Mouse (Mus musculus): ENCODE results near the gene Tmem106a.
A peak's percentile ranks its signal among the peaks of the same experiment; 100 is the strongest.
"Not testable (repeated sequence)": the region's sequence is repeated elsewhere in the genome, so short reads cannot be mapped to it uniquely, and the experiment has no call there.

Gene Tmem106a

GRCm38 (mm10) chr11:101602491-101602890 lies 20.4 kb downstream of the Tmem106a start:
- DNase-seq, result no peak

- DNase-seq, result no peak
These were observed 22.1 kb downstream of the Tmem106a start for GRCm38 (mm10) chr11:101604116-101604515.

DNA sequence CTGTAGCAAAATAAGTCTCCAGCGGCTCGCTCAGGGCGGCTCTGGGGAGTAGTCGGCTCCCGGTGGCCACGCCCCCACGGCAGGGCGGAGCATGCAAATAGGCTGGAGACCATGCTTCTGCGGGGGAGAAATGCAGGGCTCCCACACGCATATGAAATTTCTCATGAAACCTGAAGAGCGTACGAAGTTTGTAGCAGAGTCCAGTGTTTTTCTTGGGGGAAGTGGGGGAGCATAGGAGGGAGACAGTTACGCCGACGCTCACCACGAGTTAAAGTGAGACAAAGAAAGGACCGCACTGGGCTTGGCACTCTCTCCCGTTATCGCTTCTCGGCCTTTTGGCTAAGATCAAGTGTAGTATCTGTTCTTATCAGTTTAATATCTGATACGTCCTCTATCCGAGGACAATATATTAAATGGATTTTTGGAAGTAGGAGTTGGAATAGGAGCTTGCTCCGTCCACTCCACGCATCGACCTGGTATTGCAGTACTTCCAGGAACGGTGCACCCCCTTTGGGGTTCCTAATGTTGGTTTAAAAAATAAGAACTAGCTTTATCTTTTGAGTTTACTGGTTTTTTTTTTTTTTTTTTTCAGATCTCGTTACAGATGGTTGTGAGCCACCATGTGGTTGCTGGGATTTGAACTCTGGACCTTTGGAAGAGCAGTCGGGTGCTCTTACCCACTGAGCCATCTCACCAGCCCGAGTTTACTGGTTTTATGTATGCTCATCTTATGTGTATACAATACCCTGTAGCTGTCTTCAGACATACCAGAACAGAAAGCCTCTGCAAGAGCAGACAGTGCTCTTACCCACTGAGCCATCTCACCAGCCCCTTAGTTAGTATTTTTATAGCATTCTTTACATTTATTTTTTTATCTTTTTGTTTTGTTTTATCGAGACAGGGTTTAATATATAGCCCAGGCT lies 22.8 kb downstream of the Tmem106a start:
- peak; percentile 35 for DNase-seq

DNA sequence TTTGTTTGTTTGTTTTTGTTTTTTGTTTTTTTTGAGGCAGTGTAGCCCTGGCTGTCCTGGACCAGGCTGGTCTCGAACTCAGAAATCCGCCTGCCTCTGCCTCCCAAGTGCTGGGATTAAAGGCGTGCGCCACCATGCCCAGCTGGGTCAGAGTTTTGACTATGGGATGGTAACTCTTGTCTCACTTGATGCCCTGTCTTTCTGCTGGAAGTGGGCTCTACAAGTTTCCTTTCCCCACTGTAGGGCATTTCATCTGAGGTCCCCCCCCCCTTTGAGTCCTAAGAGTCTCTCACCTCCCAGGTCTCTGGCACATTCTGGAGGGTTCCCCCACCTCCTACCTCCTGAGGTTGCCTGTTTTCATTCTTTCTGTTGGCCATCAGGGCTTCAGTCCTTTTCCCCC lies 25.1 kb downstream of the Tmem106a start:
- not testable (repeated sequence) for DNase-seq

DNA sequence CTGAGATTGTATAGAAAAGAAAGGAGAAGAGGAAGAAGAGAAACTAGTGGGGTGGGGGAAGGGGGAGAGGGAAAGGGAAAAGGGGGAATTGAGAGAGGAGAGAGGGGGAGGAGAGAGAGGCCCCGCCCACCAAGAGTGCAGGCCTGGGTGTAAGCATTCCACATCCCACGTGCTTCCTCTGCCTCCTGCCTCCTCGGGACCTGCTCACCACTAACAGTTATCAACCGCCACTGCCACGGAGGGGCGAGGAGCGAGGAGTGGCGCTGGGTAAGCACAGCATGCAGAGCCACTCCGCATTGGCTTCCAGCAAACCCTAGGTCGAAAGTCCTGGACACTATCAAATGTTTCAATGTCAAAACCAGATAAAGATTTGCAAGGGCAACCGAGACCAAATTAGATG lies 28.4 kb downstream of the Tmem106a start:
- DNase-seq, result no peak

- DNase-seq, result no peak
These were observed 31.6 kb downstream of the Tmem106a start for GRCm38 (mm10) chr11:101613596-101613995.

DNA sequence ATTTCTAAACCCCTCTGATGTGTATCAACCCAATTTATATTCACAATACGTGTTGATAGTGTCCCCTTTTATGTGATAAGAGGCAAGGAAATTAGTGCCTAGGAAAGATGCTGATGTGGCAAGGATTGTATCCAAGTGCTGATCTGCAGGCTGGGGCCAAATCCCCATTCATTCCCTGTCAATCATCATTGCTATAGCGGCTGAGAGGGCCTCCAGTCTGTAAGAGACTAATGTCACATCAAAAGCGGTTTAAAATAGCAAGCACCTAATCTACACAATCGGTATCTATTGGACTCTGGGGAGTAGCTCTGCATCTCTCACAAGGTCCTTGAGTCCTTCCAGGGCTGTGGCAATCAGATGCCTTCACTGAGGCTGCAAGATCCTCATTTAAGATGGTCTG lies 32.1 kb downstream of the Tmem106a start:
- DNase-seq, result no peak

DNA sequence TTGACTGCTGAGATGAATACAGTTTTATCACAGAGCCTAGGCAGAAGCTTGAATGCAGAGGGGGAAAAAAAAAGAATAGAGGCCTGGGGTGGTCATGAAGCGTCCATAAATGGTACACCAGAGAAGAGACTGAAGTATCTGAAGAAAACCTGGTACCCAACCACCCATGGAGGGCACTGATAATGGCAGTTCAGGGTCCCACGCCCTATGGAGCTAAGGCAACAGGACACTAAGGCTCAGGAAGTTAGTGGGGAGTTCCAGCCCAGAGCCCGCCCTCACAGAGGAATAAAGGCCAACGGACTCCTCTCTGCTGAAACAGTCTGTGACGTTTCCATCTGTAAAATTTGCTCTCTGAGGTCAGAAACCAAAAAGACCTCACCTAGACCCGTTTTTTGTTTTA lies 33.3 kb downstream of the Tmem106a start:
- DNase-seq, result no peak

- no peak for DNase-seq
These were observed 34.1 kb downstream of the Tmem106a start for GRCm38 (mm10) chr11:101616104-101616503.

- no peak for DNase-seq
These were observed 35.1 kb downstream of the Tmem106a start for GRCm38 (mm10) chr11:101616948-101617767.

DNA sequence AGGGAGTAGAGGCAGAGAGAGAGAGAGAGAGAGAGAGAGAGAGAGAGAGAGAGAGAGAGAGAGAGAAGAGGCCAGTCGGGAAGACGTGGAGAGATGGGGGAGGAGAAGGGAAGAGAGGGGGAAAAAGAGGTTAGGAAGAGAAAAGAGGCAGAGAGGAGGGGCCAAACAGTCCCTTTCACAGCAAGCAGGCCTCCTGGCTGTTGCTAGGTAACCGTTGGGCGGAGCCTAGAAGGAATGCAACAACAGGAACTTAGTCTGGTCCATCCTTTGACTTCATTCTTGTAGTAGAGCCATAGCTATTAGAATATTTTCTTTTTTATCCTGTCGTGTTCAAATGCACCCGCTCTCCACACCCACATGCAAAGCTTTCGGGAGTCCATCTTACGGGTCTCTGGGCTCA lies 35.8 kb downstream of the Tmem106a start:
- no peak for DNase-seq

GRCm38 (mm10) chr11:101618596-101618995 lies 36.6 kb downstream of the Tmem106a start:
- no peak for DNase-seq

DNA sequence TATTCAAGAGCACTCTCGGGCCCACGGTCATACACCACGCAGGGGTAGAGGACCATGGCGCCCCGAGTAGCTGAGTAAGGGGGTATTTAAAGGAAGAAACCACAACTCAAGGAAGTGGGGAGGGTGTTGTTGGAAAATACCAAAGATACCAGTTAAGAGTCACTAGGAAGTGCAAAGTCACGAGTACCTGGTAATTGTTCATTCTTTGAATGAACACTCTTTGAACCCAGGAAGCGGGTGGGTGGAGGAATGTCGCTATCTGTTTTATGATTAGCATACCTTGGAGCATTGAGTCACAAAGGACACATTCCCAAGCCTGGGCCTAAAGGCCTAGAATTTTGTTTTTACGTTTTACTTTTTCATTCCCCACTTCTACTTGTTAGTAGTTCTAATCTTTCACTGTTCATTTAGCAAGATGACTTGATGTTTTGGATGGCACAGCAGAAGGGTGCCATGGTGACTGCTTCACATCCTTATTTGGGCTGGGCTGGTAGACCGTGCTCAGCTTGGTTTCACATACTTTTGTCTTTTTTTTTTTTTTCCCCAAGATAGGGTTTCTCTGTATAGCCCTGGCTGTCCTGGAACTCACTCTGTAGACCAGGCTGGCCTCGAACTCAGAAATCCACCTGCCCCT lies 38.1 kb downstream of the Tmem106a start:
- not testable (repeated sequence) for DNase-seq

DNA sequence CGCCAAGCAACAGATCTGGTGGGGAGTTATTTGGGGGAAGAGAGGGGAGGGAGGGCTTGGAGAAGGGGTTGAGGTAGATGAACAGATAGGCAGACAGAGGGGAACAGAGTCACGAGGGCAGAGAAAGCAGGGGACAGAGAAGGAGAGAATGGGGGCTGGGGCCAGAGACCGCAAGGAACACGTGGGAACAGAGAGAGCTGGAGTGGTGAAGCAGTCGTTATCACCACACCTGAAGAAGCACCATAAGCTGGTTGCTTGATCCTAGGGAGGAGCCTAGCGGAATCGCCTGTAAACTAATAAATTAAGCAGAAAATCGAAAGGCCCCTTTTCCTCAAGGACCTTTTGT lies 44.6 kb downstream of the Tmem106a start:
- DNase-seq, result no peak

GRCm38 (mm10) chr11:101626995-101627856 lies 45.2 kb downstream of the Tmem106a start, which contains the start of gene Rdm1:
TSS of gene Rdm1 (plus strand) at chr11:101627195.
- peak; percentile 78 for DNase-seq

- DNase-seq, result peak; percentile 68
These were observed 46.0 kb downstream of the Tmem106a start for GRCm38 (mm10) chr11:101627857-101628559.

DNA sequence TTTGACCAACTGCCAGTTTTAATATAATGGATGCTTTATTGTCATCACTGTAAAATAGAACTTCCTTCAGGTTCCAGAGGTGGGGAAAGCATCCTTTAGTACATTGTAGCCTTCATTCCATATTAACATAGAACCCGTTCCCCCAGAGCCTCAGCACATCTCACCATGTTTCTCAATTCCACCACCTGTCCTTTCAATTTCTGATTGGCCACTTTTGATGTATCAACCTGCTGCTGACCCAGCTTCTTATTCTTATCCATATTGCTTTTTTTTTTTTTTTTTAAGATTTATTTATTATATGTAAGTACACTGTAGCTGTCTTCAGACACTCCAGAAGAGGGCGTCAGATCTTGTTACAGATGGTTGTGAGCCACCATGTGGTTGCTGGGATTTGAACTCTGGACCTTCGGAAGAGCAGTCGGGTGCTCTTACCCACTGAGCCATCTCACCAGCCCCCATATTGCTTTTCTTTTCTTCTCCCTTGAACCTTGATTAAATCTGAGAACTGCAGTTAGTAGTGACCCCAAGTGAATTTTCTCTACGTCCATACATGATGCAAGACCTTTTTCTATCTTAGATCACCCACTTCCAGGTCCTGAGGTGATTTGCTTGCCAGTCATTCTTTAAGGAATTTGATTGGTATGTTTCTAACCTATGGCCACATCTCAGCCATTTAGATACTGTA lies 46.8 kb downstream of the Tmem106a start:
- not testable (repeated sequence) for DNase-seq

DNA sequence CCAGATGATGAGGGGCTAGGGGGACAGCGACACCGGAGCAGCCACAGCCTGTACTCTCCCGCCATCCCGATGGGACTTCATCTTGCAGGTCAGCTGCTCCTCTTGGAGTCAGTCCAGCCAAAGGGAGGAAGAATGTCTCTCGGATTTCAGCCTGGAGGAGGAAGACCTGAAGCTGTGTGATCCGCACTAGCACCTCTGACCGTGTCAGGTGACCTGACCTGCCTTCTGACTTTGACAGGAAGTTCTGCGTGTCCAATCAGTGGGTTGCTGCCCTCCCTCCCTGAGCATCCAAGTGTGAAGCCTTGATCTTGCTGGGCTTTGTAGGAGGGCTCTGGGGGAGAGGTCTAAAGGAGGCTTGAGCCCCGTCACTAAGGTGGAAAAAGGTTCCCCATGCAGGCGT lies 53.6 kb downstream of the Tmem106a start:
- no peak for DNase-seq

- no peak for DNase-seq
These were observed 57.7 kb downstream of the Tmem106a start for GRCm38 (mm10) chr11:101639761-101640160.

GRCm38 (mm10) chr11:101640857-101641709 lies 59.0 kb downstream of the Tmem106a start:
- peak; percentile 81 for DNase-seq
